Mouse (Mus musculus) liver, postnatal 0 days (tissue): Measurements from ENCODE around the gene Hcar2.

Source experiments
- CTCF ChIP-seq: sonication (generic); IDR thresholded peaks from 2 replicates; pipeline ENCODE4 v1.5.1; 2016; ENCODE audit warnings: antibody characterized with exemption, low read depth
- EP300 ChIP-seq: IDR thresholded peaks from 2 replicates; pipeline ENCODE4 v1.6.1; 2016; ENCODE audit warnings: antibody characterized with exemption, low read depth, mild to moderate bottlenecking

GRCm38 (mm10) chr5:123906146-123906975, 41.1 kb upstream of the Hcar2 start:
- no peak for TF ChIP-seq CTCF
- TF ChIP-seq EP300, result no peak
